Mouse (Mus musculus): ENCODE measurements around the gene Noct. TPM values are rescaled to one million over a fixed set of nuclear protein-coding genes. Genes with fewer than 3 reads are reported as not detected.

Noct gene
- polyA plus RNA-seq, 1 experiment from 2014 or later: 22.0 TPM

GRCm38 (mm10) chr3:51196724-51197111, 27.5 kb upstream of the Noct start:
- Histone ChIP-seq H3K4me2 (no peak overlapping the region), H3K4me3 (no peak overlapping the region), H3K36me3 (no peaks in the 10 kb centered on the region), H3K27ac (no peak overlapping the region), H3K9me3 (no peaks in the 10 kb centered on the region; the same call in 1 of the 2 replicates), H3K9ac (no peak overlapping the region), H3K27me3 (no peaks in the 10 kb centered on the region), H3K4me1 (replicated peaks) (peaks cover 4% of the 10 kb centered on the region; the same call in 1 of the 2 replicates)
- 92% methylated on average over 3 of the region's 3 CpGs for whole genome bisulfite sequencing
- no peak for ATAC-seq (ENCODE audit: low FRiP score)

- 74% methylated on average over 9 of the region's 9 CpGs for WGBS
- Histone ChIP-seq H3K4me2 (no peak overlapping the region), H3K27me3 (no peaks in the 10 kb centered on the region), H3K9me3 (no peaks in the 10 kb centered on the region; the same call in 1 of the 2 replicates), H3K9ac (no peak overlapping the region), H3K4me3 (no peak overlapping the region), H3K36me3 (no peaks in the 10 kb centered on the region), H3K27ac (no peak overlapping the region), H3K4me1 (replicated peaks) (peaks cover 4% of the 10 kb centered on the region; the same call in 1 of the 2 replicates)
- no peak for ATAC-seq (ENCODE audit: low FRiP score)
Observed at GRCm38 (mm10) chr3:51197112-51197731, 27.0 kb upstream of the Noct start.

GRCm38 (mm10) chr3:51198291-51198690, 26.0 kb upstream of the Noct start:
- Histone ChIP-seq H3K36me3 (no peaks in the 10 kb centered on the region), H3K4me1 (replicated peaks) (peaks cover 4% of the 10 kb centered on the region; the same call in 1 of the 2 replicates), H3K9ac (no peak overlapping the region), H3K4me2 (no peak overlapping the region), H3K27me3 (no peaks in the 10 kb centered on the region), H3K9me3 (no peaks in the 10 kb centered on the region; the same call in 1 of the 2 replicates), H3K27ac (no peak overlapping the region), H3K4me3 (no peak overlapping the region)
- no peak for ATAC-seq (ENCODE audit: low FRiP score)
- 80% methylated on average over 1 of the region's 1 CpGs for WGBS

- Histone ChIP-seq H3K27ac (no peak overlapping the region), H3K4me2 (no peak overlapping the region), H3K36me3 (no peaks in the 10 kb centered on the region), H3K9ac (no peak overlapping the region), H3K27me3 (no peaks in the 10 kb centered on the region), H3K4me1 (replicated peaks) (peaks cover 4% of the 10 kb centered on the region; the same call in 1 of the 2 replicates), H3K9me3 (no peaks in the 10 kb centered on the region; the same call in 1 of the 2 replicates), H3K4me3 (no peak overlapping the region)
- no peak for ATAC-seq (ENCODE audit: low FRiP score)
- WGBS: 86% methylated on average over 6 of the region's 6 CpGs
Observed at GRCm38 (mm10) chr3:51199130-51199529, 25.1 kb upstream of the Noct start.

- Histone ChIP-seq H3K4me1 (replicated peaks) (peaks cover 4% of the 10 kb centered on the region; the same call in 1 of the 2 replicates), H3K27ac (no peak overlapping the region), H3K4me3 (no peak overlapping the region), H3K36me3 (no peaks in the 10 kb centered on the region), H3K27me3 (no peaks in the 10 kb centered on the region), H3K4me2 (no peak overlapping the region), H3K9me3 (no peaks in the 10 kb centered on the region; the same call in 1 of the 2 replicates), H3K9ac (no peak overlapping the region)
- 93% methylated on average over 4 of the region's 4 CpGs for WGBS
- ATAC-seq (ENCODE audit: low FRiP score): no peak
Observed at GRCm38 (mm10) chr3:51200311-51200710, 23.9 kb upstream of the Noct start.

GRCm38 (mm10) chr3:51200894-51201293, 23.4 kb upstream of the Noct start:
- WGBS: 87% methylated on average over 7 of the region's 7 CpGs
- no peak for ATAC-seq (ENCODE audit: low FRiP score)
- H3K27ac ChIP-seq: no peak overlapping the region
- no peaks in the 10 kb centered on the region for H3K27me3 ChIP-seq
- H3K9ac ChIP-seq: no peak overlapping the region
- no peak overlapping the region for H3K4me2 ChIP-seq
- H3K4me3 ChIP-seq: no peak overlapping the region
- peaks cover 1% of the 10 kb centered on the region; the same call in 1 of the 2 replicates for H3K4me1 ChIP-seq (replicated peaks)
- no peaks in the 10 kb centered on the region; the same call in 1 of the 2 replicates for H3K9me3 ChIP-seq
- no peaks in the 10 kb centered on the region for H3K36me3 ChIP-seq

- no peak overlapping the region for H3K4me3 ChIP-seq
- no peaks in the 10 kb centered on the region; the same call in 1 of the 2 replicates for H3K9me3 ChIP-seq
- H3K36me3 ChIP-seq: no peaks in the 10 kb centered on the region
- no peak overlapping the region for H3K27ac ChIP-seq
- 83% methylated on average over 9 of the region's 9 CpGs for WGBS
- no peaks in the 10 kb centered on the region for H3K4me1 ChIP-seq (replicated peaks)
- H3K4me2 ChIP-seq: no peak overlapping the region
- no peaks in the 10 kb centered on the region for H3K27me3 ChIP-seq
- ATAC-seq (ENCODE audit: low FRiP score): no peak
- no peak overlapping the region for H3K9ac ChIP-seq
Observed at GRCm38 (mm10) chr3:51201986-51202385, 22.3 kb upstream of the Noct start.

GRCm38 (mm10) chr3:51202491-51202987, 21.7 kb upstream of the Noct start:
- no peak for ATAC-seq (ENCODE audit: low FRiP score)
- no peaks in the 10 kb centered on the region for H3K36me3 ChIP-seq
- no peaks in the 10 kb centered on the region; the same call in 1 of the 2 replicates for H3K9me3 ChIP-seq
- H3K27me3 ChIP-seq: no peaks in the 10 kb centered on the region
- no peaks in the 10 kb centered on the region for H3K4me1 ChIP-seq (replicated peaks)
- H3K4me3 ChIP-seq: no peak overlapping the region
- H3K4me2 ChIP-seq: no peak overlapping the region
- 91% methylated on average over 8 of the region's 8 CpGs for WGBS
- H3K27ac ChIP-seq: no peak overlapping the region
- H3K9ac ChIP-seq: no peak overlapping the region

- Histone ChIP-seq H3K4me2 (no peak overlapping the region), H3K36me3 (no peaks in the 10 kb centered on the region), H3K27me3 (no peaks in the 10 kb centered on the region), H3K4me1 (replicated peaks) (no peaks in the 10 kb centered on the region), H3K27ac (no peak overlapping the region), H3K9me3 (no peaks in the 10 kb centered on the region; the same call in 1 of the 2 replicates), H3K4me3 (no peak overlapping the region), H3K9ac (no peak overlapping the region)
- no peak for ATAC-seq (ENCODE audit: low FRiP score)
- WGBS: 90% methylated on average over 6 of the region's 6 CpGs
Observed at GRCm38 (mm10) chr3:51203906-51204305, 20.3 kb upstream of the Noct start.

- no peak for ATAC-seq (ENCODE audit: low FRiP score)
- H3K27me3 ChIP-seq: no peaks in the 10 kb centered on the region
- 87% methylated on average over 5 of the region's 5 CpGs for WGBS
- H3K4me2 ChIP-seq: no peak overlapping the region
- H3K4me1 ChIP-seq (replicated peaks): no peaks in the 10 kb centered on the region
- H3K4me3 ChIP-seq: no peak overlapping the region
- H3K9ac ChIP-seq: no peak overlapping the region
- no peaks in the 10 kb centered on the region for H3K36me3 ChIP-seq
- no peak overlapping the region for H3K27ac ChIP-seq
- H3K9me3 ChIP-seq: no peaks in the 10 kb centered on the region; the same call in 1 of the 2 replicates
Observed at GRCm38 (mm10) chr3:51204441-51204840, 19.8 kb upstream of the Noct start.

- WGBS: 79% methylated on average over 14 of the region's 14 CpGs
- Histone ChIP-seq H3K27me3 (no peaks in the 10 kb centered on the region), H3K4me1 (replicated peaks) (no peaks in the 10 kb centered on the region), H3K4me3 (no peak overlapping the region), H3K9me3 (no peaks in the 10 kb centered on the region; the same call in 1 of the 2 replicates), H3K27ac (no peak overlapping the region), H3K36me3 (no peaks in the 10 kb centered on the region), H3K4me2 (no peak overlapping the region), H3K9ac (no peak overlapping the region)
- ATAC-seq (ENCODE audit: low FRiP score): no peak
Observed at GRCm38 (mm10) chr3:51204897-51205296, 19.4 kb upstream of the Noct start.

- H3K27me3 ChIP-seq: no peaks in the 10 kb centered on the region
- no peak overlapping the region for H3K9ac ChIP-seq
- no peak overlapping the region for H3K4me2 ChIP-seq
- ATAC-seq (ENCODE audit: low FRiP score): no peak
- no peaks in the 10 kb centered on the region for H3K4me1 ChIP-seq (replicated peaks)
- no peak overlapping the region for H3K4me3 ChIP-seq
- no peaks in the 10 kb centered on the region for H3K36me3 ChIP-seq
- H3K9me3 ChIP-seq: no peaks in the 10 kb centered on the region
- WGBS: 81% methylated on average over 7 of the region's 7 CpGs
- no peak overlapping the region for H3K27ac ChIP-seq
Observed at GRCm38 (mm10) chr3:51206521-51206920, 17.7 kb upstream of the Noct start.

GRCm38 (mm10) chr3:51208633-51209032, 15.6 kb upstream of the Noct start:
- 42% methylated on average over 5 of the region's 5 CpGs for WGBS
- ATAC-seq (ENCODE audit: low FRiP score): no peak
- no peak overlapping the region for H3K4me3 ChIP-seq

More at GRCm38 (mm10) chr3:51208633-51209032, 15.6 kb upstream of the Noct start:
- Histone ChIP-seq H3K4me2 (no peak overlapping the region), H3K36me3 (no peaks in the 10 kb centered on the region), H3K9ac (no peak overlapping the region), H3K9me3 (no peaks in the 10 kb centered on the region), H3K27me3 (no peaks in the 10 kb centered on the region), H3K27ac (no peak overlapping the region), H3K4me1 (replicated peaks) (no peaks in the 10 kb centered on the region)
